In the genomic region with DNA sequence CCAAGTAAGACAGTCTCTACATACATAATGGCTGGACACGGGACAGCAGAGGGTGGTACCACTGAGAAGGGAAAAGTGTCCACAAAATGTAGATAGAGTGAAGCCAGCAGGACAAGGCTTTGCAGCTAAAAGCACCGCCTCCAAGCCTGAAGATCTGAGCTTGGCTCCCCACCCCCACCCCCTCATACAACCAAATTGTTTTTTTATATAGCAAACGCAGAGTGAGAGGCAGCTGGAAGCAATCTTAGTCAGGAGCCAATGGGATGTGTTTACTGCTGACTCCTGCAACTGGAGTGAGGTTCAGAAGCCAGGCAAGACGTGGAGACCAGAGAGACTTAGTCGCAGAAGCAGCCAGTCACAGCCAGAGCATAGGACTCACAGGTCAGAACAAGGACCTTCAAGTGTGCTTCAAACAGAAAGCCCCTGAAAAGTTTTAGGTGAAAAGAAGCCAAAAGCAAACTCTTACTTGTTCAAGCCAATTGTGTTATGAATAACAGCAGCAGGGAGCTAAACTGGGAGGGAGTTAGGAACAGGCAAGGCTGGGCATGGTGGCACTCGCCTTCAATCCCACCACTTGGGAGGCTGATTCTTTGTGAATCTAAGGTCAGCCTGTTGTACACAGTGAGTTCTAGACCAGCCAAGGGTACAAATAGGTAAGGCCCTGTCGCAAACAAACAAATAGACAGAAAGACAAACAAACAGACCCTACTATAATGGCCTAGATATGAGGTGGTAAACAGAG, we compare ENCODE assay signal across 10 mouse cellular contexts. TPM values are rescaled to one million over a fixed set of nuclear protein-coding genes. Genes with fewer than 3 reads are reported as not detected.
DNase-seq lines count a peak whose midpoint lies in the region; ATAC-seq lines count a peak whose summit lies in the region.
"Had no signal": no experiment of that assay in that cellular context is flagged by ENCODE, and none has a peak within 500 bp of the region (broad histone marks: within the 10 kb centered on the region; RNA-seq: fewer than 3 reads in every experiment).

No protein-coding gene starts in this region.

- peaks cover 19% of the 10 kb centered on the region; the same call in 1 of the 2 replicates for H3K36me3 ChIP-seq in embryonic facial prominence, embryonic 14.5 days (ENCODE audit: control insufficient read depth, insufficient read depth, low read length)
- 0 out of 2 replicates have a peak, but pooled peaks cover 2% of the 10 kb centered on the region for H3K36me3 ChIP-seq in intestine, embryonic 15.5 days
- H3K36me3 ChIP-seq in midbrain, embryonic 13.5 days: peaks cover 25% of the 10 kb centered on the region

- no peak overlapping the region for H3K4me3 ChIP-seq in embryonic facial prominence, embryonic 14.5 days (ENCODE audit: low read depth, low read length)
- no peak overlapping the region for H3K4me3 ChIP-seq in intestine, embryonic 15.5 days (replicated peaks)
- H3K4me3 ChIP-seq in midbrain, embryonic 13.5 days (replicated peaks): no peak overlapping the region
- H3K4me3 ChIP-seq: megakaryocyte, embryonic 14.5 days had no signal

- peak overlapping the region; percentile 74 for H3K27ac ChIP-seq in embryonic facial prominence, embryonic 14.5 days (replicated peaks; ENCODE audit: low read depth, low read length)
- peak overlapping the region; percentile 34 for H3K27ac ChIP-seq in intestine, embryonic 15.5 days
- no peak overlapping the region for H3K27ac ChIP-seq in midbrain, embryonic 13.5 days

- peak overlapping the region; percentile 22; the same call in 1 of the 2 replicates for H3K4me2 ChIP-seq in embryonic facial prominence, embryonic 14.5 days (ENCODE audit: low read depth, low read length)
- H3K4me2 ChIP-seq in intestine, embryonic 15.5 days (replicated peaks): no peak overlapping the region
- H3K4me2 ChIP-seq in midbrain, embryonic 13.5 days (replicated peaks): no peak overlapping the region

- no peaks in the 10 kb centered on the region for H3K27me3 ChIP-seq in embryonic facial prominence, embryonic 14.5 days (replicated peaks; ENCODE audit: control insufficient read depth, insufficient read depth, low read length)
- H3K27me3 ChIP-seq in intestine, embryonic 15.5 days (replicated peaks): no peaks in the 10 kb centered on the region
- no peaks in the 10 kb centered on the region for H3K27me3 ChIP-seq in midbrain, embryonic 13.5 days
- H3K27me3 ChIP-seq: megakaryocyte, embryonic 14.5 days had no signal

- WGBS in embryonic facial prominence, embryonic 14.5 days: 43% methylated on average over 7 of the region's 7 CpGs
- WGBS in intestine, embryonic 15.5 days: 47% methylated on average over 7 of the region's 7 CpGs
- 69% methylated on average over 7 of the region's 7 CpGs for WGBS in midbrain, embryonic 13.5 days

- H3K9ac ChIP-seq in embryonic facial prominence, embryonic 14.5 days (ENCODE audit: low read depth, low read length): 0 out of 2 replicates have a peak overlapping the region, but pooled peaks have one; percentile 37
- no peak overlapping the region for H3K9ac ChIP-seq in intestine, embryonic 15.5 days
- H3K9ac ChIP-seq in midbrain, embryonic 13.5 days (replicated peaks): no peak overlapping the region

- no peaks in the 10 kb centered on the region for H3K9me3 ChIP-seq in embryonic facial prominence, embryonic 14.5 days (ENCODE audit: control insufficient read depth, low read length)
- H3K9me3 ChIP-seq in intestine, embryonic 15.5 days: no peaks in the 10 kb centered on the region
- H3K9me3 ChIP-seq in midbrain, embryonic 13.5 days: no peaks in the 10 kb centered on the region
- H3K9me3 ChIP-seq: megakaryocyte, embryonic 14.5 days had no signal

- H3K4me1 ChIP-seq in embryonic facial prominence, embryonic 14.5 days (ENCODE audit: control insufficient read depth, insufficient read depth, low read length): peaks cover 7% of the 10 kb centered on the region; the same call in 1 of the 2 replicates
- no peaks in the 10 kb centered on the region for H3K4me1 ChIP-seq in intestine, embryonic 15.5 days (replicated peaks)
- H3K4me1 ChIP-seq in midbrain, embryonic 13.5 days (replicated peaks): no peaks in the 10 kb centered on the region

- peak; percentile 61 for ATAC-seq in frontal cortex, adult (ENCODE audit: low TSS enrichment)
- ATAC-seq in embryonic facial prominence, embryonic 14.5 days (ENCODE audit: low read depth): peak; percentile 79
- ATAC-seq in intestine, embryonic 15.5 days: peak; percentile 68
- no peak for ATAC-seq in midbrain, embryonic 13.5 days
- no peak for ATAC-seq in megakaryocyte-erythroid progenitor cell, adult 5-6 weeks (replicated peaks; ENCODE audit: low FRiP score, low TSS enrichment, poor library complexity, severe bottlenecking)

- no peak for DNase-seq in frontal cortex, adult 2 months (ENCODE audit: extremely low spot score in 1 of 2, low spot score in 1 of 2)
- peak; percentile 86 for DNase-seq in embryonic facial prominence, embryonic 14.5 days (ENCODE audit: low spot score)
- DNase-seq in lung, postnatal 36 days: peak; percentile 62
- DNase-seq in urinary bladder, postnatal 25 days (ENCODE audit: low spot score): no peak

RNA-seq across cellular contexts. Expression of a gene that starts 21.5 kb away (rescaled TPM):
- polyA plus RNA-seq in frontal cortex, adult 2 months (2012; rRNA removed): 29.1 and 29.2 TPM in 2 replicates
- 119 and 125 TPM in 2 replicates for polyA plus RNA-seq in embryonic facial prominence, embryonic 14.5 days (2014; fragmentation: Nextera tagmentation; extraction: Ambion mirVana)
- polyA plus RNA-seq in intestine, embryonic 15.5 days (2015; fragmentation: Nextera tagmentation; extraction: Ambion mirVana): 195 and 200 TPM in 2 replicates
- polyA plus RNA-seq in midbrain, embryonic 13.5 days (2015; fragmentation: Nextera tagmentation; extraction: Ambion mirVana): 50.4 and 52.0 TPM in 2 replicates
- total RNA-seq in megakaryocyte-erythroid progenitor cell, adult 5-6 weeks (2014; fragmentation: Nextera tagmentation): 12.1 and 14.1 TPM in 2 replicates
- 19.4 and 51.7 TPM in 2 replicates for total RNA-seq in megakaryocyte-erythroid progenitor cell, adult 5-6 weeks (2017)

RNA-seq across cellular contexts. Expression of a gene that starts 35.4 kb away (rescaled TPM):
- polyA plus RNA-seq in frontal cortex, adult 2 months (2012; rRNA removed): not detected in 2 replicates
- polyA plus RNA-seq in embryonic facial prominence, embryonic 14.5 days (2014; fragmentation: Nextera tagmentation; extraction: Ambion mirVana): not detected in 2 replicates
- polyA plus RNA-seq in intestine, embryonic 15.5 days (2015; fragmentation: Nextera tagmentation; extraction: Ambion mirVana): not detected in 2 replicates
- polyA plus RNA-seq in midbrain, embryonic 13.5 days (2015; fragmentation: Nextera tagmentation; extraction: Ambion mirVana): not detected in 2 replicates
- total RNA-seq in megakaryocyte-erythroid progenitor cell, adult 5-6 weeks (2014; fragmentation: Nextera tagmentation): not detected in 2 replicates
- not detected in 2 replicates for total RNA-seq in megakaryocyte-erythroid progenitor cell, adult 5-6 weeks (2017)
- polyA plus RNA-seq: large intestine, adult 2 months had no signal

Comparison
In these comparisons a context has a peak if more than half of its experiments do, and no peak if none do; other contexts are left out.
1. ATAC-seq: peak in frontal cortex, adult (single experiment), embryonic facial prominence, embryonic 14.5 days (single experiment) and intestine, embryonic 15.5 days (single experiment); none in midbrain, embryonic 13.5 days (single experiment) and megakaryocyte-erythroid progenitor cell, adult 5-6 weeks (single experiment).
2. DNase-seq: peak in embryonic facial prominence, embryonic 14.5 days (single experiment) and lung, postnatal 36 days (single experiment); none in frontal cortex, adult 2 months (0 of 2) and urinary bladder, postnatal 25 days (single experiment).